Comparison of ENCODE assay signal across 30 mouse cellular contexts in genomic region chr4:125497001-125497400, GRCm38 (mm10). TPM values are rescaled to one million over a fixed set of nuclear protein-coding genes. Genes with fewer than 3 reads are reported as not detected.
DNase-seq lines count a peak whose midpoint lies in the region; ATAC-seq lines count a peak whose summit lies in the region.
"Had no signal": no experiment of that assay in that cellular context is flagged by ENCODE, and none has a peak within 500 bp of the region (broad histone marks: within the 10 kb centered on the region; RNA-seq: fewer than 3 reads in every experiment).

No protein-coding gene starts in this region.

- peaks cover 69% of the 10 kb centered on the region for H3K4me1 ChIP-seq in forebrain, embryonic 15.5 days
- peaks cover 66% of the 10 kb centered on the region for H3K4me1 ChIP-seq in forebrain, embryonic 12.5 days
- peaks cover 72% of the 10 kb centered on the region for H3K4me1 ChIP-seq in neural tube, embryonic 13.5 days (replicated peaks)
- peaks cover 52% of the 10 kb centered on the region for H3K4me1 ChIP-seq in forebrain, embryonic 16.5 days (replicated peaks; ENCODE audit: control insufficient read depth, insufficient read depth, low read length)
- H3K4me1 ChIP-seq: embryonic facial prominence, embryonic 12.5 days; limb, embryonic 13.5 days; lung, embryonic 15.5 days had no signal

- H3K9ac ChIP-seq in forebrain, embryonic 15.5 days (replicated peaks): no peak overlapping the region
- no peak overlapping the region for H3K9ac ChIP-seq in forebrain, embryonic 12.5 days
- H3K9ac ChIP-seq in neural tube, embryonic 13.5 days: no peak overlapping the region
- H3K9ac ChIP-seq in forebrain, embryonic 16.5 days (replicated peaks; ENCODE audit: low read depth, low read length): no peak overlapping the region
- H3K9ac ChIP-seq: embryonic facial prominence, embryonic 12.5 days; heart, embryonic 13.5 days; limb, embryonic 13.5 days; lung, embryonic 15.5 days; midbrain, embryonic 12.5 days had no signal

- no peaks in the 10 kb centered on the region for H3K36me3 ChIP-seq in forebrain, embryonic 15.5 days
- no peaks in the 10 kb centered on the region for H3K36me3 ChIP-seq in forebrain, embryonic 12.5 days (replicated peaks)
- H3K36me3 ChIP-seq in neural tube, embryonic 13.5 days: no peaks in the 10 kb centered on the region
- H3K36me3 ChIP-seq in forebrain, embryonic 16.5 days (ENCODE audit: control insufficient read depth, insufficient read depth): no peaks in the 10 kb centered on the region
- H3K36me3 ChIP-seq: embryonic facial prominence, embryonic 12.5 days; G1E; heart, embryonic 13.5 days; limb, embryonic 13.5 days; lung, embryonic 15.5 days; midbrain, embryonic 12.5 days had no signal

- DNase-seq in neural tube, embryonic 10.5 days (ENCODE audit: extremely low spot score, low spot score): no peak
- no peak for DNase-seq in urinary bladder, postnatal 4 days (ENCODE audit: low spot score in 2 of 2)
- DNase-seq: adrenal gland, postnatal 14 days; cerebellum, adult 11 months; cerebellum, adult 9-10 months; embryo, embryonic 11 days; heart, adult 2 months; heart, postnatal 10 days; kidney, adult 9 months; kidney, postnatal 10 days; thymus, adult 18-20 months; thymus, postnatal 25 days had no signal

- H3K27me3 ChIP-seq in forebrain, embryonic 15.5 days: peaks cover 41% of the 10 kb centered on the region
- peaks cover 91% of the 10 kb centered on the region for H3K27me3 ChIP-seq in forebrain, embryonic 12.5 days
- H3K27me3 ChIP-seq in neural tube, embryonic 13.5 days: peaks cover 90% of the 10 kb centered on the region
- peaks cover 39% of the 10 kb centered on the region for H3K27me3 ChIP-seq in forebrain, embryonic 16.5 days (replicated peaks; ENCODE audit: control insufficient read depth, insufficient read depth, low read length)

- H3K27ac ChIP-seq in forebrain, embryonic 15.5 days (replicated peaks): no peak overlapping the region
- H3K27ac ChIP-seq in forebrain, embryonic 12.5 days: no peak overlapping the region
- no peak overlapping the region for H3K27ac ChIP-seq in neural tube, embryonic 13.5 days (replicated peaks)
- H3K27ac ChIP-seq in forebrain, embryonic 16.5 days (ENCODE audit: low read length): no peak overlapping the region
- H3K27ac ChIP-seq: embryonic facial prominence, embryonic 12.5 days; heart, adult 2 months; heart, embryonic 13.5 days; limb, embryonic 13.5 days; lung, embryonic 15.5 days; midbrain, embryonic 12.5 days; stomach, postnatal 0 days had no signal

- peak overlapping the region; percentile 9; the same call in 1 of the 2 replicates for H3K4me2 ChIP-seq in forebrain, embryonic 15.5 days (replicated peaks)
- no peak overlapping the region for H3K4me2 ChIP-seq in forebrain, embryonic 12.5 days
- H3K4me2 ChIP-seq in neural tube, embryonic 13.5 days: peak overlapping the region; percentile 11; the same call in 1 of the 2 replicates
- peak overlapping the region; percentile 10; the same call in 1 of the 2 replicates for H3K4me2 ChIP-seq in forebrain, embryonic 16.5 days (ENCODE audit: low read length)
- H3K4me2 ChIP-seq: embryonic facial prominence, embryonic 12.5 days; heart, embryonic 13.5 days; limb, embryonic 13.5 days; liver, embryonic 11.5 days; lung, embryonic 15.5 days; midbrain, embryonic 12.5 days had no signal

- H3K9me3 ChIP-seq in forebrain, embryonic 15.5 days: no peaks in the 10 kb centered on the region
- no peaks in the 10 kb centered on the region for H3K9me3 ChIP-seq in forebrain, embryonic 12.5 days
- H3K9me3 ChIP-seq in neural tube, embryonic 13.5 days: no peaks in the 10 kb centered on the region
- H3K9me3 ChIP-seq in forebrain, embryonic 16.5 days (ENCODE audit: control insufficient read depth, low read length): no peaks in the 10 kb centered on the region
- H3K9me3 ChIP-seq: embryonic facial prominence, embryonic 12.5 days; heart, embryonic 13.5 days; limb, embryonic 13.5 days; lung, embryonic 15.5 days; midbrain, embryonic 12.5 days had no signal

- no peak for ATAC-seq in forebrain, embryonic 15.5 days (replicated peaks)
- ATAC-seq in forebrain, embryonic 12.5 days (ENCODE audit: low FRiP score): no peak
- ATAC-seq in neural tube, embryonic 13.5 days (ENCODE audit: low read depth): no peak
- no peak for ATAC-seq in forebrain, embryonic 16.5 days
- no peak for ATAC-seq in megakaryocyte, adult 5-6 weeks (ENCODE audit: poor library complexity, severe bottlenecking)
- ATAC-seq: intestine, embryonic 16.5 days had no signal

- 0% methylated on average over 1 of the region's 1 CpGs for WGBS in forebrain, embryonic 15.5 days
- WGBS in forebrain, embryonic 12.5 days: 0% methylated on average over 1 of the region's 1 CpGs
- WGBS in neural tube, embryonic 13.5 days: 10% methylated on average over 1 of the region's 1 CpGs
- WGBS in forebrain, embryonic 16.5 days: 0% methylated on average over 1 of the region's 1 CpGs

- H3K4me3 ChIP-seq in forebrain, embryonic 15.5 days: no peak overlapping the region
- no peak overlapping the region for H3K4me3 ChIP-seq in forebrain, embryonic 12.5 days (replicated peaks)
- no peak overlapping the region for H3K4me3 ChIP-seq in neural tube, embryonic 13.5 days
- H3K4me3 ChIP-seq in forebrain, embryonic 16.5 days (replicated peaks; ENCODE audit: low read length): no peak overlapping the region
- H3K4me3 ChIP-seq: embryonic facial prominence, embryonic 12.5 days; heart, adult 2 months; heart, embryonic 13.5 days; limb, embryonic 13.5 days; lung, embryonic 15.5 days; midbrain, embryonic 12.5 days had no signal

RNA-seq across cellular contexts. Expression of gene Grik3, which starts 6.5 kb away (rescaled TPM):
- 7.9 and 8.2 TPM in 2 replicates for polyA plus RNA-seq in forebrain, embryonic 15.5 days (2015; fragmentation: Nextera tagmentation; extraction: Ambion mirVana)
- 2.8 and 4.2 TPM in 2 replicates for polyA plus RNA-seq in forebrain, embryonic 12.5 days (2016; fragmentation: Nextera tagmentation; extraction: Ambion mirVana)
- polyA plus RNA-seq in neural tube, embryonic 13.5 days (2015; fragmentation: Nextera tagmentation; extraction: Ambion mirVana): 3.5 and 4.1 TPM in 2 replicates
- polyA plus RNA-seq in forebrain, embryonic 16.5 days (2015; fragmentation: Nextera tagmentation; extraction: Ambion mirVana): 7.5 and 8.0 TPM in 2 replicates
- not detected in 2 replicates for total RNA-seq in megakaryocyte, adult 5-6 weeks (2015)
- total RNA-seq in megakaryocyte, adult 5-6 weeks (2017): not detected in 2 replicates
- total RNA-seq: hematopoietic stem cell, adult 5-6 weeks; megakaryocyte progenitor cell, adult 5-6 weeks; neutrophil, adult 5-6 weeks had no signal
- polyA plus RNA-seq: G1E; liver, embryonic 16.5 days; lung, embryonic 15.5 days had no signal
